Mouse (Mus musculus) ovary, adult 18-20 months (tissue): ENCODE measurements around the gene Trim3.

Experiments used
- DNase-seq: peaks from one replicate; pipeline ENCODE4 v3.0.0; 2022; ENCODE audit warnings: low spot score, mixed read lengths

The Trim3 gene

DNA sequence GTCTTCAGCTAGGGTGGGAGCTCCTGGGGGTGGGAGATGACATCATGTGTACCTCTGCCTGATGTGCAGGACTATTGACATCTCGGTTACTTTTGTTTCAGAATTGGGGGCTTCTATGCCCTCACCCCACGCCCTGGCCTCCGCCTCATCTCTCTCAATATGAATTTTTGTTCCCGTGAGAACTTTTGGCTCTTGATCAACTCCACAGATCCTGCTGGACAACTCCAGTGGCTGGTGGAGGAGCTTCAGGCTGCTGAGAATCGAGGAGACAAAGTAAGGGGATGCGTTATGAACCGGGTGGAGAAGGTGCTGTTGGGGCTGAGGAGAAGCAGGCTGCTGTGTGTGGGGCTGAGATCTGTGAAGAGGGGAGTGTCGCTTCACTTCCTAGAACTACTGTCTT is 77.0 kb downstream of the Trim3 start:
- DNase-seq, result no peak

GRCm38 (mm10) chr7:105555571-105555970 is 77.8 kb downstream of the Trim3 start:
- DNase-seq, result no peak
